Mouse (Mus musculus): Measurements from ENCODE around the gene Uqcc3.
"Not testable (repeated sequence)": the region's sequence is repeated elsewhere in the genome, so short reads cannot be mapped to it uniquely, and the experiment has no call there.

Uqcc3 gene

GRCm38 (mm10) chr19:8880311-8881033 is at the start of gene Uqcc3:
Uqcc3 (minus strand) TSS chr19:8880923.
- DNase-seq (ENCODE audit: low read depth) = peak; percentile 92

GRCm38 (mm10) chr19:8930117-8930516 is 49.4 kb upstream of the Uqcc3 start:
- DNase-seq (ENCODE audit: low read depth) = no peak

DNA sequence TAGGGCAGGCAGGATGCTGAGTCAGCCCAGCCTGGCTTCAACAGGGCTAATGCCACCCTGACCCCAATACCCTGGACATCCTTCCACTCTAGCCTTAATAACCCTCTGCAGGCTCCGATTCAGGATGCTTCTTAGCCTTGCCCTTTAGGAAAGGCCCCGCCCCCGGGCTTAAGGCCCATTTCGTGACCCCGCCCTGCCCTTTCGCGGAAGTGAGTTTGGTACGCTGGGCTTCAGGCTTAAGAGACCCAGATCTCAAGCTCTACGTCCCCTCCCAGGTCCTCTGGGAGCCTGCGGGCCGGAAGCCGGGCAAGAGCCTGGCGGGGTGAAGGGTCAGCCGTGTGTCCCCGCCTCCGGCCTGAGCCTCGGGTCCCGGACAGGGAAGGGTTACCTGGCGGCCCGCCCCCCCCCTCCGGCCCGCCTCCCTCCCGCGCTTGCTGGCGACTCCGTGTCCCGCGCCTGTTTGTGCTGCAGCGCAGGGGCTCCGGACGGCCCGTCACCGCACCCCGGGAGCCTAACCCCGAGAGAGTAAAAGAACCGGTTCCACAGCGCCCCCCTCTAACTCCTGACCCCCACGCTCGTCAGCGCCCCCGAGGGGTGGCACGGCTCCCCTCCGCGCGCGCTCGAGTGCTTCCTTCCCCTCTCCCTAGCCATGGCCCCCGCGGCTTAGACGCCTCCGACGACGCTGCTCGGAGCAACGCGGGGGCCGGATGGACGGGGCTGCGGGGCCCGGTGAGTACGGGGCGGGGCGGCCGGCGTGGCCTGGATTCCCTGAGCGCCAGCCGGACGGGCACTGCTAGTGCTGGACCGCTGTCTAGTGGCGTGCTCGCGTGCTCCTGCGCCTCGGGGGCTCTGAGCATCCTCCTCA is 48.7 kb upstream of the Uqcc3 start, which contains the start of the genes Rom1 and Eml3:
Rom1 (minus strand) TSS at position 133 of the 865 bp plus-strand sequence.
Eml3 (plus strand) TSS at position 329 of the 865 bp plus-strand sequence.
- DNase-seq (ENCODE audit: low read depth) = peak; percentile 93

GRCm38 (mm10) chr19:8928689-8929223 is 48.0 kb upstream of the Uqcc3 start:
- no peak for DNase-seq (ENCODE audit: low read depth)

- DNase-seq (ENCODE audit: low read depth) = no peak
These were observed 47.3 kb upstream of the Uqcc3 start for GRCm38 (mm10) chr19:8927891-8928525.

- peak; percentile 63 for DNase-seq (ENCODE audit: low read depth)
These were observed 46.0 kb upstream of the Uqcc3 start for GRCm38 (mm10) chr19:8926766-8927165.

DNA sequence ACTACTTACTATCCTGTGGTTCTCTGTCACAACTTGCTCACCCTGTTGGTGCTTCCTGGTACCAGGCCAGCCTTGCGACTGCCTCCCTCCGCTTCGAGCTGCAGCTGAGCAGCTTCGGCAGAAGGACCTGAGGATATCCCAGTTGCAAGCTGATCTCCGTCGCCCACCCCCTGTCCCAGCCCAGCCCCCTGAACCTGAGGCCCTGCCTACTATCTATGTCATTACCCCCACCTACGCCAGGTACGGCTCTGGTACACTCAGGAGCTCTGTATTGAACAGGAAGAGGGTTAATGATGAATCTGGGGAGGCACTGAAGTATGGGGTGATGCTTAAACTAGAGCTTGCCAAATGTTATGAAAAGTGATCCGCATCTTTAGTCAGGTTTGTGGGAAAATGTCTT is 41.0 kb upstream of the Uqcc3 start:
- peak; percentile 53 for DNase-seq (ENCODE audit: low read depth)

DNA sequence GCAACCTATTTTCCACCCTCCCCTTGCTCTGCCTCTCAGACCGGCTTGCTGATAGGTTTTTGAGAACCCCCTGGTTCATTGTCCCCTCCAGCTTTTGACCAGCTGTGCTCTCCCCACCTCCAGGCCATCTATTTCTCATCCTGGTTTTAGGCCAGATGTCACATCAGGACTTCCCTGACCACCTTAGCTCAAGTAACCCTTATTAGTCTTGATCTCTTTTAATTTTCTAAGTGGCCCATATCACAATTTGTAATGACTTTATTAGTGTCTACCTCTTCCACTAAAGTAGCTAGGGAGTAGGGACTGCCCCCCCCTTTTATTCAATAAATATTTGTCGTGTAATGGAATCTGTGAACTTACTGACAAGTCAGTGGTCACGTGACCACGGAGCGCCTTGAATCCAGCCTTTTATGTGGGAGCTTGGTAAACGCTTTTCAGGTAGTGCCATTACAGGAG is 40.1 kb upstream of the Uqcc3 start:
- peak; percentile 85 for DNase-seq (ENCODE audit: low read depth)

GRCm38 (mm10) chr19:8920073-8920736 is 39.5 kb upstream of the Uqcc3 start, which contains the start of gene B3gat3:
B3gat3 (plus strand) TSS chr19:8920374.
- peak; percentile 91 for DNase-seq (ENCODE audit: low read depth)

- no peak for DNase-seq (ENCODE audit: low read depth)
These were observed 39.0 kb upstream of the Uqcc3 start for GRCm38 (mm10) chr19:8919684-8920072.

- DNase-seq (ENCODE audit: low read depth) = peak; percentile 83
These were observed 38.3 kb upstream of the Uqcc3 start for GRCm38 (mm10) chr19:8919000-8919399.

GRCm38 (mm10) chr19:8914212-8914611 is 33.5 kb upstream of the Uqcc3 start:
- DNase-seq (ENCODE audit: low read depth) = no peak

GRCm38 (mm10) chr19:8911810-8912209 is 31.1 kb upstream of the Uqcc3 start:
- DNase-seq (ENCODE audit: low read depth) = no peak

GRCm38 (mm10) chr19:8908531-8908930 is 27.8 kb upstream of the Uqcc3 start:
- DNase-seq (ENCODE audit: low read depth) = no peak

GRCm38 (mm10) chr19:8903412-8903811 is 22.7 kb upstream of the Uqcc3 start:
- no peak for DNase-seq (ENCODE audit: low read depth)

DNA sequence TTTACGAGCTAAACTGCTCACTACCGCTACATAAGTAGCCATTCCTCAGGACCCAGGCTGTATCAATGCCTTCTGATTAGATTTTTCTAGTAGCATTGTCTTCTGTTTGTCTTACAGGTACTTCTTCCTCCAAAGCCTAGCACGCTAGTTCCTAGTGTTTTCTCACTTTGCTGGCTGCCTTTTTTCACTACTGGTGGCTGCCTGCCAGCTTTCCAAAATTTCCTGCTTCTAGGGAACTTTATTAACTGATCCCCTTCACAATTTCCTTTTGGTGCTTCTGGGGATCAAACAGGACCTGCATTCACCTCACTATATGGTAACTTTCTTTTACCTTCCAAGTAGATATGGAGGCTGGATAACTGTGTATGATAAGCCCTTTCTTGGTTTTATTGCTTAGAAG is 18.4 kb upstream of the Uqcc3 start:
- DNase-seq (ENCODE audit: low read depth) = no peak

GRCm38 (mm10) chr19:8898576-8898975 is 17.9 kb upstream of the Uqcc3 start:
- peak; percentile 61 for DNase-seq (ENCODE audit: low read depth)

GRCm38 (mm10) chr19:8897865-8898495 is 17.3 kb upstream of the Uqcc3 start, which contains the start of gene Ganab:
Ganab (plus strand) TSS chr19:8898071.
- peak; percentile 98 for DNase-seq (ENCODE audit: low read depth)

- DNase-seq (ENCODE audit: low read depth) = peak; percentile 31
These were observed 16.6 kb upstream of the Uqcc3 start for GRCm38 (mm10) chr19:8897211-8897864.

- DNase-seq (ENCODE audit: low read depth) = not testable (repeated sequence)
These were observed 15.5 kb upstream of the Uqcc3 start for GRCm38 (mm10) chr19:8896231-8896630.

All from induced T-regulatory cell, adult 2 months (primary cell).